Mouse (Mus musculus) embryonic facial prominence, embryonic 14.5 days (tissue): ENCODE results near the gene Hint2. TPM values are rescaled to one million over a fixed set of nuclear protein-coding genes. Genes with fewer than 3 reads are reported as not detected.
A peak's percentile ranks its signal among the peaks of the same experiment; 100 is the strongest.

ENCODE experiments used
- ATAC-seq: fragments of 200-750 bp; cut with Nextera tagmentation; 2 replicates; pipeline ENCODE4 v1.8.0; 2017; ENCODE audit warnings: low read depth, moderate number of reproducible peaks, moderate TSS enrichment
- DNase-seq: peaks from one replicate; pipeline ENCODE4 v3.0.0-alpha.2; 2015; ENCODE audit warnings: low spot score
- H3K27ac ChIP-seq: fragments of 300-500 bp; sonication (generic); replicated peaks from 2 replicates; pipeline ENCODE4 v1.5.1; 2014; ENCODE audit warnings: low read depth, mild to moderate bottlenecking, low read length, moderate library complexity
- H3K27me3 ChIP-seq: fragments of 300-500 bp; sonication (generic); replicated peaks from 2 replicates; pipeline ENCODE4 v1.6.1; 2014; ENCODE audit warnings: low read length; ENCODE audit not compliant: control insufficient read depth, insufficient read depth
- H3K36me3 ChIP-seq: fragments of 300-500 bp; sonication (generic); 2 replicates; pipeline ENCODE4 v1.6.1; 2014; ENCODE audit warnings: low read length, mixed read lengths; ENCODE audit not compliant: control insufficient read depth, insufficient read depth
- H3K4me1 ChIP-seq: fragments of 300-500 bp; sonication (generic); 2 replicates; pipeline ENCODE4 v1.6.1; 2014; ENCODE audit warnings: antibody characterized with exemption, low read length; ENCODE audit not compliant: control insufficient read depth, insufficient read depth
- H3K4me2 ChIP-seq: fragments of 300-500 bp; sonication (generic); 2 replicates; pipeline ENCODE4 v1.6.1; 2014; ENCODE audit warnings: low read depth, mild to moderate bottlenecking, low read length, moderate library complexity, mixed read lengths
- H3K4me3 ChIP-seq: fragments of 300-500 bp; sonication (generic); 2 replicates; pipeline ENCODE4 v1.5.1; 2014; ENCODE audit warnings: low read depth, mild to moderate bottlenecking, low read length
- H3K9ac ChIP-seq: fragments of 300-500 bp; sonication (generic); 2 replicates; pipeline ENCODE4 v1.6.1; 2014; ENCODE audit warnings: low read depth, mild to moderate bottlenecking, low read length, moderate library complexity, mixed read lengths
- H3K9me3 ChIP-seq: fragments of 300-500 bp; sonication (generic); 2 replicates; pipeline ENCODE4 v1.6.1; 2016; ENCODE audit warnings: low read length; ENCODE audit not compliant: control insufficient read depth
- WGBS: fragments of 180-500 bp; shearing (Covaris S2); extraction: QIAGEN DNeasy Blood & Tissue Kit; methylation state at CpG from one replicate; pipeline ENCODE4 v1.1.7; 2014; 5-methylcytosine and 5-hydroxymethylcytosine counted together
- polyA plus RNA-seq: library from polyadenylated mRNA; unstranded; fragments of >200 nt; fragmentation: Nextera tagmentation; extraction: Ambion mirVana; gene quantifications from 2 replicates; pipeline ENCODE4 v1.2.1, GENCODE M21; 2014

Hint2 gene
- polyA plus RNA-seq, 1 experiment from 2014 or later, result 86.2 TPM

- Histone ChIP-seq H3K4me2 (peak overlapping the region; percentile 89), H3K9me3 (peaks cover 10% of the 10 kb centered on the region), H3K4me1 (peaks cover 31% of the 10 kb centered on the region), H3K36me3 (no peaks in the 10 kb centered on the region), H3K9ac (peak overlapping the region; percentile 95; the same call in 1 of the 2 replicates), H3K27me3 (no peaks in the 10 kb centered on the region), H3K4me3 (peak overlapping the region; percentile 73), H3K27ac (peak overlapping the region; percentile 87)
- ATAC-seq (0 out of 2 replicates have a peak, but pooled peaks have one; percentile 3), DNase-seq (no peak)
- WGBS, result 25% methylated on average over 5 of the region's 5 CpGs
Observed at GRCm38 (mm10) chr4:43630671-43631045, 25.6 kb downstream of the Hint2 start.

GRCm38 (mm10) chr4:43630030-43630581 is 26.2 kb downstream of the Hint2 start:
- Histone ChIP-seq H3K36me3 (no peaks in the 10 kb centered on the region), H3K9me3 (peaks cover 15% of the 10 kb centered on the region), H3K4me1 (peaks cover 31% of the 10 kb centered on the region), H3K27me3 (no peaks in the 10 kb centered on the region), H3K4me3 (no peak overlapping the region), H3K27ac (peak overlapping the region; percentile 87; the same call in 1 of the 2 replicates), H3K4me2 (peak overlapping the region; percentile 89), H3K9ac (no peak overlapping the region)
- ATAC-seq (peak; percentile 69), DNase-seq (peak; percentile 94)
- WGBS, result 3% methylated on average over 5 of the region's 5 CpGs

DNA sequence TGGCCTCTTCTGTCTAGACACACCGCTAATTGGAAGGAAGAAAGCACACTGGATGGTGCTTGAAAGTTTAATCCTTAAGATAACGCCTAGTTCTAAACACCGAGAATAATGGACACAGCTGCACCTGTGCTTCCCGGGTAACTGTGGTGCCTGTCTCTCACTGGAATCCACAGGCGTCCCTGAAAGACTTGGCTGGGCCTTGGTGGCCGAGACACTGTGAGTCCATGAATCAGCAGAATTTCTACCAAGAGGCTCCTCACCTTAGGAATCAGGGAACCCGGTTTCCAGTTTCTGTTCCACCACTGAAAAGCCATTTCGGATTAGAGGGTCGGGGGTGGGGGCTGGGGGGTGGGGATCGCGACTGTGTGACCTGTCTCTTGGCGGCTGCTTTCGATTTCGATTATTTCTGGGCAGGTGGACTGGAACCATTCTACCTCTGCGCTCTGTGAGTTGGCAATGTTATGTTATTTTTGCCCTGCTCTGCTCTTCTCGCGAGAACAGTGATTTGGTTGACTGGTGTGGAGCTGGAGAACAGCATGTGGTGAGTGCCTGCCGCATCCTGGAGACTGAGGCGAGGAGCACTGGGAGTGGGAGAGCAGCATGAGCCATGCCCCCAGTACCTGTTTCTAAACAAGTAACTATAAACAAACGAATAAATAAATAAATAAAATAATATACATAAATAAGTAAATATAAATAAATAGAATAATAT is 27.0 kb downstream of the Hint2 start:
- 35% methylated on average over 20 of the region's 20 CpGs for WGBS
- Histone ChIP-seq H3K4me2 (no peak overlapping the region), H3K27me3 (no peaks in the 10 kb centered on the region), H3K9me3 (peaks cover 22% of the 10 kb centered on the region), H3K27ac (no peak overlapping the region), H3K4me3 (no peak overlapping the region), H3K9ac (no peak overlapping the region), H3K36me3 (no peaks in the 10 kb centered on the region), H3K4me1 (peaks cover 31% of the 10 kb centered on the region)
- ATAC-seq (0 out of 2 replicates have a peak, but pooled peaks have one; percentile 19), DNase-seq (peak; percentile 32)

- Histone ChIP-seq H3K9me3 (peaks cover 8% of the 10 kb centered on the region), H3K27me3 (no peaks in the 10 kb centered on the region), H3K27ac (no peak overlapping the region), H3K4me1 (no peaks in the 10 kb centered on the region), H3K4me3 (no peak overlapping the region), H3K4me2 (no peak overlapping the region), H3K36me3 (no peaks in the 10 kb centered on the region), H3K9ac (no peak overlapping the region)
- DNase-seq (no peak), ATAC-seq (no peak)
- WGBS, result 83% methylated on average over 4 of the region's 4 CpGs
Observed at GRCm38 (mm10) chr4:43620146-43620778, 36.0 kb downstream of the Hint2 start.

DNA sequence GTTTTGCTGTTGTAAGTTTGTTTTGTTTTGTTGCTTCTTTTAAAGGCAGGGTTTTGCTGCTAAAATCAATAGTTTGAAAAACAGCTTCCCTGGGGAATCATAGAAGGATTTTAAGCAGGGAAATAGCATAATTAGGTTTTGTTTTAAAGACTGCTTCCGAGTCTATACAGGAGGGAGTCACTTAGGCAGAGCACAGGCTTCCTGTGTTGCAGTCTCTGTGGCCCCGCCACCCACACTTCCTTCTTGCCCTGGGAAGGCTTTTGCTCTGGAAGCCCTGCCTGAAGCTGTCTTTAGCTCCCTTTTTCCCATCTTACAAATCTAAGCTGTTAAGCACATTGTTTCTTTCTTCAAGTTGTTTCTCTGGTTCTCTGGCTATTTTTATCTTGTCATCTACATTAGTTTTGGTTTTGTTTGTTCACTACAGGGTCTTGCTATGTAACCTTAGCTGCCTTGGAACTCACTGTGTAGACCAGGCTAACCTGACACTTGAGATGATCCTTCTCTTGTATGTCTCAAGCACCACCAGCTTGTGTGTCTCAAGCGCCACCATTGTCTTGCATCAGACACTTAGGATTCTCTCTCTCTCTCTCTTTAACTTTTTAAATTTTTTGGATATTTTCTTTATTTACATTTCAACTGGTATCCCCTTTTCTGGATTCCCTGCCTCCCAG is 43.1 kb downstream of the Hint2 start:
- WGBS, result 49% methylated on average over 3 of the region's 3 CpGs
- H3K4me3 ChIP-seq, result no peak overlapping the region

GRCm38 (mm10) chr4:43612534-43612933 is 43.7 kb downstream of the Hint2 start:
- Histone ChIP-seq H3K9me3 (no peaks in the 10 kb centered on the region), H3K4me2 (no peak overlapping the region), H3K36me3 (no peaks in the 10 kb centered on the region), H3K4me3 (no peak overlapping the region), H3K9ac (no peak overlapping the region), H3K4me1 (no peaks in the 10 kb centered on the region), H3K27ac (no peak overlapping the region), H3K27me3 (no peaks in the 10 kb centered on the region)
- DNase-seq (no peak), ATAC-seq (no peak)
- WGBS, result 68% methylated on average over 10 of the region's 10 CpGs

More for the DNA sequence above, 43.1 kb downstream of the Hint2 start:
- no peaks in the 10 kb centered on the region for H3K4me1 ChIP-seq
- no peak overlapping the region for H3K9ac ChIP-seq
- no peak for DNase-seq
- no peak overlapping the region for H3K4me2 ChIP-seq
- ATAC-seq, result no peak
- no peak overlapping the region for H3K27ac ChIP-seq
- H3K36me3 ChIP-seq, result no peaks in the 10 kb centered on the region
- no peaks in the 10 kb centered on the region for H3K9me3 ChIP-seq
- H3K27me3 ChIP-seq, result no peaks in the 10 kb centered on the region

- 73% methylated on average over 9 of the region's 9 CpGs for WGBS
- H3K36me3 ChIP-seq, result no peaks in the 10 kb centered on the region
- no peak overlapping the region for H3K4me2 ChIP-seq
- no peak overlapping the region for H3K9ac ChIP-seq
- H3K27me3 ChIP-seq, result no peaks in the 10 kb centered on the region
- DNase-seq, result no peak
- H3K9me3 ChIP-seq, result no peaks in the 10 kb centered on the region
- ATAC-seq, result no peak
- H3K4me3 ChIP-seq, result no peak overlapping the region
- no peaks in the 10 kb centered on the region for H3K4me1 ChIP-seq
- no peak overlapping the region for H3K27ac ChIP-seq
Observed at GRCm38 (mm10) chr4:43604751-43605685, 51.2 kb downstream of the Hint2 start.
